Mouse (Mus musculus): ENCODE data around the gene Diaph2. TPM values are rescaled to one million over a fixed set of nuclear protein-coding genes. Genes with fewer than 3 reads are reported as not detected.
"Not testable (repeated sequence)": the region's sequence is repeated elsewhere in the genome, so short reads cannot be mapped to it uniquely, and the experiment has no call there.

Gene Diaph2
- polyA plus RNA-seq (2017; shearing (Covaris generic)), result 1 to 10 TPM; 5.1 to 6.6 (median 5.1) TPM

DNA sequence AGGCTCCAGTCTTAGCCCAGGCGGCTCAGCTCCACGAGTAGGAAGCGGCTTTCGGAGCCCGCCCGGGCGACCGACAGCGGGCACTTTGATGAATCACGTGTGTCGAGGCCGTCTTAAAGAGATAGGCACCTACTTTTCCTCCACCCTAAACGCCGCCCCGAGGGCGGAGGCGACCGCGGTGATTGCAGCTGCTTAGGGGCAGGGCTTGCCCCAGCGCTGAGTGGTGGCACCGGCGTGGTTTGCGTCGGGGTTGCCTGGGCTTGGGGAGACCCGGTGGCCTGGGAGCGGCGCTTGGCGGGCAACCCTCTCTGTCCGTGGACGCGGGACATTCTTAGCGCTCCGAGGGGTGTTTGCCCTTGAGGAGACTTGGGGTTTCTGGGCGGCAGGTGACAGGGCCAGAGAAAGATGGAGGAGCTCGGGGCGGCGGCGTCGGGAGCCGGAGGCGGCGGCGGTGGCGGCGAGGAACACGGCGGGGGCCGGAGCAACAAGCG lies at the start of gene Diaph2:
TSS of gene Diaph2 (plus strand) at position 172 of the 491 bp plus-strand sequence.
- peak; percentile 96 for ATAC-seq

- ATAC-seq, result no peak
Observed at GRCm38 (mm10) chrX:129701634-129702312, 47.8 kb upstream of the Diaph2 start.

DNA sequence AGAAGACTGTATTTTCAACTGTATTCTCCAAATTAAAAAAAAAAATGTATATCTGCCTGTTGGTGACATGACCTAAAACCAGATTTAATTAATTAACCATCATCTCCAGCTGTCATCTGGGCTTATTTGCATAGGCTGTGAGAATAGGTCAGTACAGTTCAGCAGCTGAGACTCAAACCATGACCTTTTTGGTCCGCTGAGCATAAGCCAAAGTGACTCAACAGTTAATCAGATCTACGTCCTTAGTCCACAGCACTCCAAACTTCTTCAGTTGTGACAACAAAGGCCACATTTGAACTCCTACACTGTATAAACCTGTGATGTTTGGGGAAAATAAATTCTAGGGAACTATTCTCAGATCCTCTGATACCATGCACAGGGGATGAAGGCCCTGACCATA lies 39.9 kb upstream of the Diaph2 start:
- no peak for ATAC-seq

- no peak for ATAC-seq
Observed at GRCm38 (mm10) chrX:129728717-129729220, 20.8 kb upstream of the Diaph2 start.

DNA sequence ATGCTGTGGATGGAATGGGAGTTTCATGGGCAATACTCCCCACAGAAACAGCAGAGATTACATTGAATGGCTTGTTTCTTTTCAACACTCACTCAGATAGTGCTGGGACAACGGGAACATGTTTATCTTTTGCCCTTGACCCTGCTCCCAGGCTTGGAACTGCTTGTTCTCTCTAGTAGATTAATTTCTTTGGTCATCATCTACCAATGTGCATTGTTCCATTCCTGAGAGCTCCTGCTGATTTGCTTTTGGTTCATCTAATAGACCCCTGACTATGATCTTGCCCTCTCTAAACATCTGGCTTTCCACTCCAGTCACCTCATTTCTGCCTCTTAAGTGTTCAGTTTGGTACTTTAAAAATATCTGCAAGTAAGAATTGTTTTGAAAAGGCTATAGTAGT lies 13.0 kb upstream of the Diaph2 start:
- ATAC-seq, result no peak

DNA sequence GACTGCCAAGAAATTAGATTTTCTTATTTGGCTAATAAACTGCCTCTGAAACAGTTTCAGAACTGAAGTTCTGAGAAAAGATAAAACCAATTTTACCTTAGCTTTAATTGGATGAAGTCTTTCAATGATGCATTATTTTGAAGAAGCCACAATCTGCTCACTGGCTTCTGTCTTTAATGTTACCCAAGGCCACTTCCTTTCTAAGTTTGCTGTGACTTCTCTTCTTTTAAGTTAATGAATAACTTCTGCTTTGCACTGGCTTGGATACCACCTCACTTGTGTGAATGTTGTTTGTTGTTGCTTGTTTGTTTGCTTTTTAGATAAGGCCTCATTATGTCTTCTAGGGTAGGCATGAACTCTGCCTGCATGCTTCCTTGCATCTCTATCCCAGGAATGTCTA lies 10.3 kb upstream of the Diaph2 start:
- ATAC-seq, result no peak

DNA sequence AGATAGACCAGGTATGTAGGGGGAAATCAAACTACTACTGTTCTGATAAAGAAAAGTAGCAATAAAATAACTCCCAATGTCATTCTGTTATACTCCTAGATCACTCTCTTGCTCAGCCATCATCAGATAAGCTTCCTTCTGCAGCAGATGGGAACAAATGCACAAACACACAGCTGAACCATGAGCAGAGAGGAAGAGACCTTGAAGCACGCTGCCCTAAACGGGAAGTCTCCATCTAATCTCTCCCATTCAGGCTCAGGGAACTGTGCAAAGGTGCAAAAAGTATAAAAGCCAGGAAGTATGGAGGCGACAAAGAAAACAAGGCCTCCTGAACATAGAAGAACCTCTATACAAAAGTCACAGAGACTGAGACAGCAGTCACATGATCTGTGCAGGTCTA lies 6.6 kb upstream of the Diaph2 start:
- no peak for ATAC-seq

DNA sequence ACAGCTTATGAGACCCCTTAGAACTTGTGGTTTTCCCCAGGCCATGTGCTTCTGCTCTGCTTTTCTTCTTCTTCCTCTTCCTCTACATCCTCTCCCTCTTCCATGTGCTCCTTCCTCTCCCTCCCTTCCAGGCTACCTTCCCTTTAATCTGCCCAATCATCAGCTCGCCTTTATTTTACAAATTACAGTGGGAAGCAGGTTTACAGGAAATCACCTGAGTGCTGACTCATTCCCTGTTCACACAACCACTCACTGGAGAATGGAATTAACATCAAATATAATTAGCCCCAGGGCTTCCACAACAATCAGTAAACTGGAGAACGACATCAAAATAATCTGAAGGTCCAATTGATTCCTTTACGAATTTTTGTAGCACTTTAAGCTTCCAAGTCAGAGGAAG lies 3.6 kb upstream of the Diaph2 start:
- no peak for ATAC-seq

GRCm38 (mm10) chrX:129749102-129749501 lies 440 bp upstream of the Diaph2 start:
- no peak for ATAC-seq

DNA sequence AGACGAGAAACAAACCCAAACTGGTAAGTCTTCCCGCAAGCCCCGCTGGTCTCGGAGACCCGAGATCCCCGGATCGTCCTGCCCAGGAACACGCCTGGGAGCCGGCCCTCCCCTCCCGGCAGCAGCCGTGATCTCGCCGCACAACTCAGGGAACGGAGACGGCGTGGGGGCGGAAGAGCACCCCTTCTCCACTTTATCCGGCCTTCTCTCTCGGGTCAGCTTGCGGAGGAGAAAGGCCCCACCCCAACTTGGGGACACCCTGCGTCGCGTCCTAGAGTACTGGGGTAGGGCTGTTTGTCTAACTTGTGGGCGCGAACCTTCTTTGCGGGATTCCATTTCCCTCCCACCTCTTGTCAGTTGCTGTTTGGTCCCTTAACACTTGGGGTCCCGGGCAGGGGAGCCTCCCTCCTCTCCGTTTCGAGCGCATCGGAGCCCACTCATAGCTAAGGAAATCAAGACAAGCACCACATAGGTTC lies 590 bp downstream of the Diaph2 start:
- ATAC-seq, result peak; percentile 29

DNA sequence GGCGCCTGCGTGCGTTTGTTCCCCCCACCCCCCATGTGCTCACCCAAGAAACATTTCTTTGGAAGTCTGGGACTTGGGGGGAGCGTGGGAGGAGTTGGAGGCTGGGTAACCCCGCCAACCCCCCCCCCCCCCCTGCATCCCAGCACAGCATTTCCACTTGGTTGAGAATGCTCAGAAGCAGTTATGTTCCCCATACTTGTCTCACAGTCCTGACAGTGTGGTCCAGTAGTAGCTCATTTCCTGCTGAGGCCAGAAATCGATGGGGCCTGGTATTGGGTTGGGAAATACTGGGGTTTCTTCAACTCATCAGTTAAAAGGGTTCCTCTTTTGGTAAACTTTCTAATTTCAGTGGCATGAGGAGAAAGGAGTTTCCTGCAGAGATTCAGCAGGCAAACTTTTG lies 1.1 kb downstream of the Diaph2 start:
- no peak for ATAC-seq

DNA sequence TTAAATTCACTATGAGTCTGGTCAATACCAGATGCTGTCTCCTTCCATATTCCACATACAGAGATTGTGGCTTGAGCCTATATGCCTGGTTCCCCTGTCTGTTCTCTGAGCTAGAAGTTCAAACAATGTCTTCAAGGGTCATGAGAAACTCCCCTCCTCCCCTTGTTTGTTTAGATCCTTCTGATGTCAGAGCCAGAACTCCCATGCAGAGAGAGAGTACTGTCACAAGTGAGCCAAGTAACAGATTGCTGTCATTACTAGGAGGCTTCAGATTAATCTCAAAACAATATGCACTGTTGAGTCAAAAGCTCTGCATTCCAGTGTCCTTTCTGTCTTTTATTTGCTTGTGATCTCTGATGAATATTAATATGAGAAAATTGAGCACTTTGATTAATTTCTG lies 7.1 kb downstream of the Diaph2 start:
- no peak for ATAC-seq

GRCm38 (mm10) chrX:129762649-129763048 lies 13.1 kb downstream of the Diaph2 start:
- ATAC-seq, result no peak

- ATAC-seq, result no peak
Observed at GRCm38 (mm10) chrX:129765378-129765777, 15.8 kb downstream of the Diaph2 start.

DNA sequence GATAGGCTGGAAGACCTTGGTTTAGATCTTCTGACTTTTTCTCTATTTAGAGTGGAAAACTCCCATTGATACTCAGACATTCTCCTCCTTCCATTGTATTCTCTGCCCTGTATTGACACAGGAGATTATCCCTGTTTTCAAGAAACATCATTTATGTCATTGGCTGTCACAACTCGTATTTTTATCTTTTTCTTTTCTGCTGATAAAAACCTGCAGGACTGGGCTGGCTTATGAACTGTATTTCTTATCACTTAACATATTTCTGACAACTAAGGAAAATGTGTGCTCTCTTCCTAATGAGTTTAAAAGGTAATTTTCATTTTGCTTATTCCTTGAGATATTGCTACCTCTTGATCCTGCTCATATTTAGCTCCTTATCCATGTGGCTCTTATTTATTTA lies 17.3 kb downstream of the Diaph2 start:
- no peak for ATAC-seq

DNA sequence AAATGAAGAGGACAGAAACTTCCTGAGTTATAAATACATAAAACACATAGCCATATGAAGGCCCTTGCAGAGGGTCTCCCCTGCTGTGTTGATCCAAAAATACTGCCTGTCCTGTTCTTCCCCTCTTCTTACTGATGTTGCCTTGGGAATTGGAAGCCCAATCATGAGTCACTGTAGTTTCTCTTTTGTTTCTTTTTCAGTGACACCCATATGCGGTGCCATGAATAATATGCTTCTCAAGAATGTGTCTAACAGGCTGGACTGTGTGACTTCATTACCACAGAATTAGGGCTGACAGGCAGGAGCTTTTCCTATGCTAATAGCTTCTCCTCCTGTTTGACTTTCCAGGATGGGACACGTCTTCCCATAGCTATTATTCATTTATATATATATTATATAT lies 21.1 kb downstream of the Diaph2 start:
- ATAC-seq, result no peak

DNA sequence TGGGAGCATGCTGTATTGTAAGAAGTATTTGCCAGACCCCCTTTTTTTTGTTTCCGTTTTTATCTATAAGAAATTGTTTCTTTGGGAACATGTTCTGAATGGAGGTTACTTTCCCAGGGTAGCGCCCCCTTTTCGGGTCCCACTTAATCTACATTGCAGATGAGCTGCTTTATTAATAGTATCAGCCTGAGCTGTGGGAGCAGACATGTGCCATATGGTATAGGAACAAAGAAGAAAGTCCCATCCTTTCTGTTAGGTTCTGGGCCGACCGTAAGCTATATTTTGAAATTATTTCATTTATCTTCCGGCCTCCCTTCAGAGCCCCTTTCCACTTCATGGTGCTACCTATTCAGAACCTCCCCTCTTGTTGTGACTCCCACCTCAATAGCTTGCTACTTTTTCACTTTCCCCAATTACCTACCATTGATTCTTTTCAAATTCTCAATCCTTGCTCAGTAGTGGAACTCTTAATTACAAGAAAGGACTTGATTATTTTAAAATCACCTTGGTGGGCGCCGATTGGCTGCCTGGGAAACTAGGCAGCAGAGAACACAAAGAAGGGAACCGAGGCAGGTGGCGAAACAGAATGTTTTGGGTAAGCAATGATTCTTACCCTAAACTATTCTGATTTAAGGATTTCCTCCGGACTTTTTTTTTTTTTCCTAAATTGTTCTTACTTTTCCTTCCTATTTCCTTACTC lies 24.2 kb downstream of the Diaph2 start:
- no peak for ATAC-seq

DNA sequence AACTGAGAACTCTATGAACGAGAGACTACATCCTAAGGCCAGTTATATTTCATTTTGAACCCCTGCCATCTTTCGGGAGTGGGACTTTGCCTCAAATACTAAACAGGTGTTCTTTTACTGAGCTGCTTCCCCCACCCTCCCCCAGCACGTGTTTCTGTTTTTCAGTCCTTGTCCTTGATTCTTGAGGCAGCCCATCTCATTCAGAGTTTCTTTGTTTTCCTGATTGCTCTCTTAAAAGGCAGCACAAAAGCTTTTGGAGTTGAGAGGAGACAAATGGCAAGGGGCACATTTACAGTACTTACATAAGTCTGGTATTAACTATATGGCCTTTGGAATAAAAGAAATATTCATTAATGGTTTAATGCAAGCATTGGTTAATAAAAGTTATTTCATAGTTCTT lies 24.9 kb downstream of the Diaph2 start:
- ATAC-seq, result no peak

DNA sequence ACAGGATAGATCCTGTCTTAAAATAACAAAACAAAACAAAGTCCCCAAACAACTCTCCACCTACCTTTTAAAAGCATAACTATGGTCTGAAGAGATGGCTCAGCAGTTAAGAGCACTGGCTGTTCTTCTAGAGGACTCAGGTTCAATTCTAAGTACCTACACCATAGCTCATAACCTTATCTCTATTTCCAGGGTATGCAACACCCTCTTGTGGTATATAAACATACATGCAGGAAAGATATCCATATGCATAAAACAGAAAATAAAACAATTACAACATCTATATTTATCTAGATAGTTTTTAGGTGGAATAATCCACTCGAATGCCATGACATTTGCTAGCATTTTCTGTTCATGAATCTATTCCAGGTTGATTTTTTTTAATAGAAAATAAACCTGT lies 27.2 kb downstream of the Diaph2 start:
- ATAC-seq, result no peak

DNA sequence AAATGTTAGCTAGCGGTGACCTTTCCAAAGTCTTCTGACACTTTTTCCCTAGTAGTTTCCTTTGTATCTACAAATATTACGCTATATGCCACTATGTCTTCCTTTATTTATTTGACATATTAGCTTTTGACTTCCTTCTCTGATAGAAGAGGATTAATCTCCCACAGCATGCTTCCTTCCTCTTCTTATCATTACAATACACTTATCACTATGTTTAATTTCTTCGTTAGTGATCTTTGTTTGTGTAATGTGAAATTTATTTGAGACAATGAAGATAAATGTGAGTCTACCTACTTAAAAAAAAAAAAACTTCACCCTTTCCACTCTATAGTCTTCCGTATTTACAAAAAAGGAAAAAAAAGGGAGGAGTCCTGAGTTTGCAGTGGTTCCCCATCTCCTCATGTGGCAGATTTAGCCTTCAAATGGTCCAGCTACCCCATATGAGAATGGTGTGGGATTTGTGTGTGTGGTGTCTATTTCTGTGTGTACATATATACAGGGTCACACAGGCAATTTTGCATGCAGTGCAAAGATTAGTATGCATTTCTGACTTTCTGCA lies 27.9 kb downstream of the Diaph2 start:
- ATAC-seq, result no peak

- ATAC-seq, result no peak
Observed at GRCm38 (mm10) chrX:129781844-129782243, 32.3 kb downstream of the Diaph2 start.

GRCm38 (mm10) chrX:129784062-129784461 lies 34.5 kb downstream of the Diaph2 start:
- ATAC-seq, result no peak

DNA sequence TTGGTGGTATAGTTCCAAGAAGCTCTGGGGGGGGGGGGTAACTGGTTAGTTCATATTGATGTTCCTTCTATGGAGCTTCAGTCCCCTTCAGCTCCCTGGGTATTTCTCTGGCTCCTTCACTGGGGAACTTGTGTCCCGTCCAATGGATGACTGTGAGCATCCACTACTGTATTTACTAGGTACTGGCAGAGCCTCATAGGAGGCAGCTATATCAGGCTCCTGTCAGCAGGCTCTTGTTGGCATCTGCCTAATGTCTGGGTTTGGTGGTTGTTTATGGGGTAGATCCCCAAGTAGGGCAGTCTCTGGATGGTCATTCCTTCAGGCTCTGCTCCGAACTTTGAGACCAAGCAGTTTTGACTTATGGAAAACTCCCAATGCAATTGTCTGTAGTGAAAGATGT lies 50.4 kb downstream of the Diaph2 start:
- ATAC-seq, result not testable (repeated sequence)

- no peak for ATAC-seq
Observed at GRCm38 (mm10) chrX:129831903-129832302, 82.4 kb downstream of the Diaph2 start.
